Mouse (Mus musculus): ENCODE results near the gene Nrip3. TPM values are rescaled to one million over a fixed set of nuclear protein-coding genes. Genes with fewer than 3 reads are reported as not detected.

Gene Nrip3
- polyA plus RNA-seq, 1 experiment: not detected

- H3K27ac ChIP-seq (ENCODE audit: insufficient read depth, low read depth, low read length): no peak overlapping the region
- H3K4me3 ChIP-seq (ENCODE audit: insufficient read depth, low read length): no peak overlapping the region
- no peak for TF ChIP-seq CTCF (IDR thresholded peaks at IDR 0.05; ENCODE audit: low read depth, low read length)
- TF ChIP-seq POLR2A (IDR thresholded peaks at IDR 0.05; ENCODE audit: borderline replicate concordance, low read depth, low read length): no peak
- peaks cover 24% of the 10 kb centered on the region for H3K4me1 ChIP-seq (ENCODE audit: control insufficient read depth, insufficient read depth, low read length)
These were observed 69.6 kb downstream of the Nrip3 start for GRCm38 (mm10) chr7:109712198-109712597.

GRCm38 (mm10) chr7:109710069-109710468 lies 71.8 kb downstream of the Nrip3 start:
- H3K4me1 ChIP-seq (ENCODE audit: control insufficient read depth, insufficient read depth, low read length): peaks cover 38% of the 10 kb centered on the region
- H3K27ac ChIP-seq (ENCODE audit: insufficient read depth, low read depth, low read length): no peak overlapping the region
- TF ChIP-seq CTCF (IDR thresholded peaks at IDR 0.05; ENCODE audit: low read depth, low read length) (no peak), POLR2A (IDR thresholded peaks at IDR 0.05; ENCODE audit: borderline replicate concordance, low read depth, low read length) (no peak)
- no peak overlapping the region for H3K4me3 ChIP-seq (ENCODE audit: insufficient read depth, low read length)

- Histone ChIP-seq H3K4me1 (ENCODE audit: control insufficient read depth, insufficient read depth, low read length) (peaks cover 42% of the 10 kb centered on the region), H3K27ac (ENCODE audit: insufficient read depth, low read depth, low read length) (no peak overlapping the region), H3K4me3 (ENCODE audit: insufficient read depth, low read length) (no peak overlapping the region)
- TF ChIP-seq POLR2A (IDR thresholded peaks at IDR 0.05; ENCODE audit: borderline replicate concordance, low read depth, low read length) (no peak), CTCF (IDR thresholded peaks at IDR 0.05; ENCODE audit: low read depth, low read length) (no peak)
These were observed 72.9 kb downstream of the Nrip3 start for GRCm38 (mm10) chr7:109708961-109709382.

Other genes with a start within 250 kb of the Nrip3 start
- 1.0 and 1.2 TPM in 2 replicates for gene St5, start 78.4 kb downstream of the Nrip3 start, polyA plus RNA-seq (2012; ENCODE audit: insufficient read depth, insufficient read length, missing spikeins)
- gene Akip1, start 78.3 kb downstream of the Nrip3 start, polyA plus RNA-seq (2012; ENCODE audit: insufficient read depth, insufficient read length, missing spikeins): 27.8 and 29.0 TPM in 2 replicates
- not detected in 2 replicates for gene BC051019, start 58.2 kb downstream of the Nrip3 start, polyA plus RNA-seq (2012; ENCODE audit: insufficient read depth, insufficient read length, missing spikeins)
- gene Ascl3, start 50.3 kb downstream of the Nrip3 start, polyA plus RNA-seq (2012; ENCODE audit: insufficient read depth, insufficient read length, missing spikeins): not detected in 2 replicates
- gene Tmem9b, start 29.1 kb downstream of the Nrip3 start, polyA plus RNA-seq (2012; ENCODE audit: insufficient read depth, insufficient read length, missing spikeins): 91.0 and 101 TPM in 2 replicates
- gene Scube2, start 83.7 kb upstream of the Nrip3 start, polyA plus RNA-seq (2012; ENCODE audit: insufficient read depth, insufficient read length, missing spikeins): not detected in 2 replicates
- gene Dennd5a, start 178.4 kb upstream of the Nrip3 start, polyA plus RNA-seq (2012; ENCODE audit: insufficient read depth, insufficient read length, missing spikeins): 159 and 160 TPM in 2 replicates
- 43.1 and 47.3 TPM in 2 replicates for gene Tmem41b, start 204.9 kb upstream of the Nrip3 start, polyA plus RNA-seq (2012; ENCODE audit: insufficient read depth, insufficient read length, missing spikeins)
- 51.7 and 55.2 TPM in 2 replicates for gene Ipo7, start 236.2 kb upstream of the Nrip3 start, polyA plus RNA-seq (2012; ENCODE audit: insufficient read depth, insufficient read length, missing spikeins)

Data from bone marrow macrophage, adult 2 months (primary cell).